Mouse (Mus musculus): ENCODE data around the gene Ostc. TPM values are rescaled to one million over a fixed set of nuclear protein-coding genes. Genes with fewer than 3 reads are reported as not detected.

Ostc gene
- polyA plus RNA-seq, 1 experiment from 2014 or later: 380 TPM

- no peak overlapping the region for H3K9ac ChIP-seq (ENCODE audit: low read length)
- WGBS: 56% methylated on average over 9 of the region's 9 CpGs
- no peak for DNase-seq (ENCODE audit: low spot score)
- peaks cover 38% of the 10 kb centered on the region for H3K36me3 ChIP-seq (ENCODE audit: control insufficient read depth, insufficient read depth, low read length)
- H3K27ac ChIP-seq (ENCODE audit: low read depth): no peak overlapping the region
- H3K4me1 ChIP-seq (replicated peaks; ENCODE audit: control insufficient read depth, insufficient read depth, low read length): peaks cover 9% of the 10 kb centered on the region; the same call in 1 of the 2 replicates
- no peaks in the 10 kb centered on the region for H3K9me3 ChIP-seq (ENCODE audit: control insufficient read depth, low read length)
- H3K27me3 ChIP-seq (replicated peaks; ENCODE audit: control insufficient read depth, insufficient read depth, low read length): no peaks in the 10 kb centered on the region
- H3K4me3 ChIP-seq (ENCODE audit: low read depth, low read length): no peak overlapping the region
- no peak for ATAC-seq (replicated peaks; ENCODE audit: low FRiP score, low TSS enrichment, low read depth)
- no peak overlapping the region for H3K4me2 ChIP-seq (ENCODE audit: low read length)
Measured at GRCm38 (mm10) chr3:130694041-130694593, 15.1 kb downstream of the Ostc start.

DNA sequence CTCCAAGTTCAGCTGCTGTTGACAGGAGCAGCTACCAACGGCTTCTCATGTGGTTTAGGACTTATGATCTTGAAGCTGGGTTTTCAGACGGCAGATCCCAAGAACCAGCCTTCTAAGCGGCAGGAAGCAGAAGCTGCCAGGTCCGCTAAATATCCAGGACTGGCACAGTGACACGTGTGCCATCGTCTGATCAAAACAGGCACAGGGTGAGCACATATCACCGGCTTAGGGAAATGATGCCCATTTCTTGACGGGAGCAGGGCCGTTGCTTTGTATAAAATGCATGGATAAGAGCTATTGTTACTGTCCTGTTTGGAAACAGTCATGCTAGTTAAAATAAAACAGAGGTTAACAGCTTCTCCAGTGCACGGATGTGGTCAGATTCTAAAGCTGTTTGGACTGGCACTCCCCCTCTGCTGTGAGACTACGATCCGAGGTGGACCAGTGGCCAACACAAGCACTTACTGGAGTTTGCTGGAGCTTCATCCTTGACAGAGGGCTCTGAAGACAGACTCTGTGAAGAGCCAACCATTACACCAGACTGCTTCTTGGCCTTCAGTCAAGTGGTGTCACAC is 17.6 kb downstream of the Ostc start:
- Histone ChIP-seq H3K9ac (ENCODE audit: low read length) (peak overlapping the region; percentile 33), H3K9me3 (ENCODE audit: control insufficient read depth, low read length) (no peaks in the 10 kb centered on the region), H3K4me2 (ENCODE audit: low read length) (peak overlapping the region; percentile 57), H3K27me3 (replicated peaks; ENCODE audit: control insufficient read depth, insufficient read depth, low read length) (no peaks in the 10 kb centered on the region), H3K27ac (ENCODE audit: low read depth) (0 out of 2 replicates have a peak overlapping the region, but pooled peaks have one; percentile 3), H3K36me3 (ENCODE audit: control insufficient read depth, insufficient read depth, low read length) (peaks cover 20% of the 10 kb centered on the region), H3K4me1 (replicated peaks; ENCODE audit: control insufficient read depth, insufficient read depth, low read length) (peaks cover 9% of the 10 kb centered on the region; the same call in 1 of the 2 replicates), H3K4me3 (ENCODE audit: low read depth, low read length) (peak overlapping the region; percentile 27)
- ATAC-seq (replicated peaks; ENCODE audit: low FRiP score, low TSS enrichment, low read depth) (no peak), DNase-seq (ENCODE audit: low spot score) (no peak)
- WGBS: 39% methylated on average over 12 of the region's 12 CpGs

DNA sequence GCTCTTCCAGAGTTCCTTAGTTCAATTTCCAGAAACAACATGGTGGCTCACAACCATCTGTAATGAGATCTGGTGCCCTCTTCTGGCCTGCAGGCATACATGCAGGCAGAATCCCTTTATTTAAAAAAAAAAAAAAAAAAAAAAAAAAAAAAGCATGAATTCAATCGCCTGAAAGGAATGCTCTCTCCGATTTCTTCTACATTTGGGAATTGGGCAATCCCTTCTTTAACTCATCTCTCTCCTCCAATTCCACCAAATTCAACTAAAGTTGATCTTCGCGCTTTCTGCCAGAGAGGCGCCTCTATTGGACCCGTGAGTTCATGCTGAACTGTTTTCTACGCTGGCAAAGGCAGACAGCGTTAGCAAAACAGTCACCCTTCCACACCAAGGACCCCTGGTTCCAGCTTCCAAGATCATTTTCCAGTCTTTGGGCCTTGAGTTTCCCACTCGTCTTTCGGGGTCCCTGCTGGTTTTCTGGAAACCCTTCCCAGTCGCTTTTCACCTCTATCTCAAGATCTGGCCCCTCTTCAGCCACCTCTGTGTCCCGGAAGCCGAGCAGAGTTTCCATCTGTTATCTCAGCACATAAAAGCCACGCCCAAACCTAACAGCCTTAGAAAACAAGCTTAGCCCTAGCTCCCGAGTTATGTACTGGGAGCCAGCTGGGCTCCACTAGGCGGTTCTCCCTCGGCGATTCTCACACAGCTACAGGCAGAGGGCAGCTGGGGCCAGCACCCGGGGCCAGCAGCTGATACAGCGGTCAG is 18.2 kb downstream of the Ostc start:
- WGBS: 10% methylated on average over 20 of the region's 20 CpGs
- Histone ChIP-seq H3K4me3 (ENCODE audit: low read depth, low read length) (peak overlapping the region; percentile 27), H3K4me2 (ENCODE audit: low read length) (peak overlapping the region; percentile 57), H3K9ac (ENCODE audit: low read length) (peak overlapping the region; percentile 33), H3K36me3 (ENCODE audit: control insufficient read depth, insufficient read depth, low read length) (peaks cover 14% of the 10 kb centered on the region), H3K27me3 (replicated peaks; ENCODE audit: control insufficient read depth, insufficient read depth, low read length) (no peaks in the 10 kb centered on the region), H3K27ac (ENCODE audit: low read depth) (0 out of 2 replicates have a peak overlapping the region, but pooled peaks have one; percentile 3), H3K4me1 (replicated peaks; ENCODE audit: control insufficient read depth, insufficient read depth, low read length) (peaks cover 9% of the 10 kb centered on the region; the same call in 1 of the 2 replicates), H3K9me3 (ENCODE audit: control insufficient read depth, low read length) (no peaks in the 10 kb centered on the region)
- peak; percentile 62 for ATAC-seq (replicated peaks; ENCODE audit: low FRiP score, low TSS enrichment, low read depth)
- DNase-seq (ENCODE audit: low spot score): peak; percentile 86

- Histone ChIP-seq H3K4me3 (ENCODE audit: low read depth, low read length) (no peak overlapping the region), H3K27me3 (replicated peaks; ENCODE audit: control insufficient read depth, insufficient read depth, low read length) (no peaks in the 10 kb centered on the region), H3K9ac (ENCODE audit: low read length) (no peak overlapping the region), H3K4me1 (replicated peaks; ENCODE audit: control insufficient read depth, insufficient read depth, low read length) (peaks cover 9% of the 10 kb centered on the region; the same call in 1 of the 2 replicates), H3K36me3 (ENCODE audit: control insufficient read depth, insufficient read depth, low read length) (peaks cover 3% of the 10 kb centered on the region; the same call in 1 of the 2 replicates), H3K27ac (ENCODE audit: low read depth) (no peak overlapping the region), H3K4me2 (ENCODE audit: low read length) (no peak overlapping the region), H3K9me3 (ENCODE audit: control insufficient read depth, low read length) (no peaks in the 10 kb centered on the region)
- 12% methylated on average over 12 of the region's 12 CpGs for WGBS
- no peak for ATAC-seq (replicated peaks; ENCODE audit: low FRiP score, low TSS enrichment, low read depth)
- peak; percentile 90 for DNase-seq (ENCODE audit: low spot score)
Measured at GRCm38 (mm10) chr3:130689630-130690029, 19.6 kb downstream of the Ostc start.

- DNase-seq (ENCODE audit: low spot score): no peak
- no peak overlapping the region for H3K4me2 ChIP-seq (ENCODE audit: low read length)
- H3K9ac ChIP-seq (ENCODE audit: low read length): no peak overlapping the region
- H3K27ac ChIP-seq (ENCODE audit: low read depth): no peak overlapping the region
- H3K36me3 ChIP-seq (ENCODE audit: control insufficient read depth, insufficient read depth, low read length): no peaks in the 10 kb centered on the region
- H3K4me1 ChIP-seq (replicated peaks; ENCODE audit: control insufficient read depth, insufficient read depth, low read length): peaks cover 9% of the 10 kb centered on the region; the same call in 1 of the 2 replicates
- no peak overlapping the region for H3K4me3 ChIP-seq (ENCODE audit: low read depth, low read length)
- H3K9me3 ChIP-seq (ENCODE audit: control insufficient read depth, low read length): no peaks in the 10 kb centered on the region
- WGBS: 95% methylated on average over 1 of the region's 1 CpGs
- ATAC-seq (replicated peaks; ENCODE audit: low FRiP score, low TSS enrichment, low read depth): no peak
- H3K27me3 ChIP-seq (replicated peaks; ENCODE audit: control insufficient read depth, insufficient read depth, low read length): no peaks in the 10 kb centered on the region
Measured at GRCm38 (mm10) chr3:130687051-130687450, 22.2 kb downstream of the Ostc start.

GRCm38 (mm10) chr3:130685014-130685366 is 24.3 kb downstream of the Ostc start:
- H3K27me3 ChIP-seq (replicated peaks; ENCODE audit: control insufficient read depth, insufficient read depth, low read length): no peaks in the 10 kb centered on the region
- no peak overlapping the region for H3K27ac ChIP-seq (ENCODE audit: low read depth)
- ATAC-seq (replicated peaks; ENCODE audit: low FRiP score, low TSS enrichment, low read depth): no peak
- no peaks in the 10 kb centered on the region for H3K4me1 ChIP-seq (replicated peaks; ENCODE audit: control insufficient read depth, insufficient read depth, low read length)
- no peak overlapping the region for H3K4me3 ChIP-seq (ENCODE audit: low read depth, low read length)
- H3K4me2 ChIP-seq (ENCODE audit: low read length): no peak overlapping the region
- H3K36me3 ChIP-seq (ENCODE audit: control insufficient read depth, insufficient read depth, low read length): no peaks in the 10 kb centered on the region
- DNase-seq (ENCODE audit: low spot score): no peak
- 80% methylated on average over 8 of the region's 8 CpGs for WGBS
- H3K9me3 ChIP-seq (ENCODE audit: control insufficient read depth, low read length): no peaks in the 10 kb centered on the region
- no peak overlapping the region for H3K9ac ChIP-seq (ENCODE audit: low read length)

- DNase-seq (ENCODE audit: low spot score) (no peak), ATAC-seq (replicated peaks; ENCODE audit: low FRiP score, low TSS enrichment, low read depth) (no peak)
- 91% methylated on average over 9 of the region's 9 CpGs for WGBS
- no peak overlapping the region for H3K4me2 ChIP-seq (ENCODE audit: low read length)
- H3K27ac ChIP-seq (ENCODE audit: low read depth): no peak overlapping the region
- H3K4me1 ChIP-seq (replicated peaks; ENCODE audit: control insufficient read depth, insufficient read depth, low read length): no peaks in the 10 kb centered on the region
- no peak overlapping the region for H3K9ac ChIP-seq (ENCODE audit: low read length)
- no peaks in the 10 kb centered on the region for H3K9me3 ChIP-seq (ENCODE audit: control insufficient read depth, low read length)
- no peak overlapping the region for H3K4me3 ChIP-seq (ENCODE audit: low read depth, low read length)
- no peaks in the 10 kb centered on the region for H3K36me3 ChIP-seq (ENCODE audit: control insufficient read depth, insufficient read depth, low read length)
- H3K27me3 ChIP-seq (replicated peaks; ENCODE audit: control insufficient read depth, insufficient read depth, low read length): no peaks in the 10 kb centered on the region
Measured at GRCm38 (mm10) chr3:130684276-130685013, 24.8 kb downstream of the Ostc start.

GRCm38 (mm10) chr3:130683836-130684235 is 25.4 kb downstream of the Ostc start:
- no peak overlapping the region for H3K4me2 ChIP-seq (ENCODE audit: low read length)
- 82% methylated on average over 8 of the region's 8 CpGs for WGBS
- H3K27me3 ChIP-seq (replicated peaks; ENCODE audit: control insufficient read depth, insufficient read depth, low read length): no peaks in the 10 kb centered on the region
- DNase-seq (ENCODE audit: low spot score) (no peak), ATAC-seq (replicated peaks; ENCODE audit: low FRiP score, low TSS enrichment, low read depth) (no peak)
- no peak overlapping the region for H3K4me3 ChIP-seq (ENCODE audit: low read depth, low read length)
- no peak overlapping the region for H3K9ac ChIP-seq (ENCODE audit: low read length)
- no peaks in the 10 kb centered on the region for H3K9me3 ChIP-seq (ENCODE audit: control insufficient read depth, low read length)
- H3K27ac ChIP-seq (ENCODE audit: low read depth): no peak overlapping the region
- H3K4me1 ChIP-seq (replicated peaks; ENCODE audit: control insufficient read depth, insufficient read depth, low read length): no peaks in the 10 kb centered on the region
- H3K36me3 ChIP-seq (ENCODE audit: control insufficient read depth, insufficient read depth, low read length): no peaks in the 10 kb centered on the region
